Mouse (Mus musculus): ENCODE data around the gene Gm9945.

Gm9945 gene

DNA sequence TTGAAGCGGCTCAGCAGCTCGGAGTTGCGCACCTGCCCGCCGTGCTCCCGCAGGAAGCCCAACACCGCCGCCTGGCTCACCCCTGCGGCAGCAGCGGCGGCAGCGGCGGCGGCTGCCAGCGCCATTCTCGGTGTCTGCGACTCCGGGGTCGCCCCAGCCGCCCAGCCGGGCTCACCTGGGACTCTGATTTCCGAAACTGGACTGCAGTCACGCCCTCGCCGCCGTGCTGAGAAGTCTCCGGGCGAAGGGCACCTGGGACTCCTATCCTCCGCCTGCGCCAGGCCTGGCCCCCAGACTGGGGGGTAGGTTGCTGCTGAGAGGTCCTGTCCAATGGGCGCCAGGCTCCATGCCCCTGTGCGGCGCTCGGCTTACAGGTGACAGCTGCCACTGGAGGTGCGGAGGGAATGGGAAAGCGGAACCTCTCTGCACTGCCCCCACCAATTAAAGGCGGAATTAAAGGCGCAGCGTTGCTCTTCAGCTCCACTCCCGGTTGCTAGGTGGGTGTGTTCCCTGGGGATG, at the start of gene Gm9945, which contains the start of gene Sowaha:
Gene Gm9945 (plus strand): TSS at position 384 of the 519 bp plus-strand sequence.
Gene Sowaha (minus strand): TSS at position 492 of the 519 bp plus-strand sequence.
- DNase-seq (ENCODE audit: low spot score in 2 of 2), result peak; percentile 67 to 69

DNA sequence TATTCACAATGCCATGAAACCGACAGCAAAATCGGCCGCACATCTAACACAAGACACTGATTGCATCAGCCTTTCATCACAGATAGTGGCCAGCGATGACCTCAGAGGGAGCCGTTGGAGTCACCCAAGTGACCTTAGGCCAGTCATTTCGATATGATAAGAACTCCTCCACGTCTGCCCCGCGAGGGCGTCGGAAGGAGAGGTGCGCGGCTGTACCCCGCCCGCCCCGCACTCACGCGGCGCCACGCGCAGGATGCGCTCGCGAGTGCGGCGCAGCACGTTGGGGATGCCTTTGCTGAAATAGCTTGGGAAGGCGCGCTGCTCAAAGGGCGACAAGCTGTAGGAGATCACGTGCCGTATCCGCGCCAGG, 49.7 kb upstream of the Gm9945 start:
- DNase-seq (ENCODE audit: low spot score in 2 of 2), result no peak

GRCm38 (mm10) chr11:53430670-53431346, 49.2 kb upstream of the Gm9945 start, which contains the start of the genes Uqcrq and Gdf9:
Gene Uqcrq (minus strand): TSS chr11:53430831.
Gene Gdf9 (plus strand): TSS chr11:53431023.
- DNase-seq (ENCODE audit: low spot score in 2 of 2), result peak; percentile 100

- no peak for DNase-seq (ENCODE audit: low spot score in 2 of 2)
These were observed 48.5 kb upstream of the Gm9945 start for GRCm38 (mm10) chr11:53431347-53432056.

DNA sequence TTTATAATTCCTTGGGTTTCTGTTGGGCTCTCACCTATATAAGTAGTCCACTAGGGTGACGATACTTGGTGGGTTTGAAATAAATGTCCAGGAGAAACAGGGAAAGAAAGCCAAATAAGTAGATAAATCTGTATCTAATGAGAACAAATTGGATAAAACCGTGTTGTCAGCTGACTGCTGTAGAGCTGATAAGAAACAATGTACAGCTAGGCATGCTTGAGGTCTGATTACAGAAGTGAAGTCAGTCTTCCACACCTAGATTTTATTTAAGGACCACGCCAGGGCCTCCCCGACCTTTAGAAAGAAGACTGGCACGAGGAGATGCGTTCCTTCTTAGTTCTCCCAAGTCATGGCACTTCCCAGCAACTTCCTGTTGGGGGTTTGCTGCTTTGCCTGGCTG, 46.9 kb upstream of the Gm9945 start:
- no peak for DNase-seq (ENCODE audit: low spot score in 2 of 2)

- DNase-seq (ENCODE audit: low spot score in 2 of 2), result no peak
These were observed 44.5 kb upstream of the Gm9945 start for GRCm38 (mm10) chr11:53435504-53435903.

DNA sequence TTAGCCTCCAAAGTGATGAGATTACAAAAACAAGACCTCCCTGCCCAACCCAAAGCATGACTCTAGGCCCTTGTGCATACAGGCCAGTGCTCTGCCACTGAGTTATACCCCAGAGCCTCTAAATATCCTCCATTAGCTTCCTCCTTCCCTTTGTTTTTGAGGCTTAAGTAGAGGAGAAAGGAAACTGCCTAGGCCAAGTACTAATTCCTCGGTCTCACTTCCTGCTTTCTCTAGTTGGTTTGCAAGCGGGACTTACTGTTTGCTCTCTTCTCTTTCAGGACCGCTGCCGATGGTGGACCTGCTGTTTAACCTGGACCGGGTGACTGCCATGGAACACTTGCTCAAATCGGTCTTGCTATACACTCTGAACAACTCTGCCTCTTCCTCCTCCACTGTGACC, 43.6 kb upstream of the Gm9945 start:
- no peak for DNase-seq (ENCODE audit: low spot score in 2 of 2)

- DNase-seq (ENCODE audit: low spot score in 2 of 2), result no peak
These were observed 38.0 kb upstream of the Gm9945 start for GRCm38 (mm10) chr11:53441921-53442320.

DNA sequence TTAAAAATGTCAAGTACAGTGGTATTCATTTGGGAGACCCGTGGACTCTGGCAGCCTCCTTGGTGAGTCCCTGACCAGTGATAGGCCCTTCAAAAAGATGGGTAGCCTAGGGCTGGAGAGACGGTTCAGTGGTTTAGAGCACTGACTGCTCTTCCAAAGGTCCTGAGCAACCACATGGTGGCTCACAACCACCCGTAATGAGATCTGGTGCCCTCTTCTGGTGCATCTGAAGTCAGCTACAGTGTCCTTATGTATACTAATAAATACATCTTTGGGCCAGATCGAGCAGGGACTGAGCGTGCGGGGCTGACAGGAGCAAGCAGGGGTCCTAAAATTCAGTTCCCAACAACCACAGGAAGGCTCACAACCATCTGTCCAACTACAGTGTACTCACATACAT, 36.1 kb upstream of the Gm9945 start:
- no peak for DNase-seq (ENCODE audit: low spot score in 2 of 2)

- no peak for DNase-seq (ENCODE audit: low spot score in 2 of 2)
These were observed 34.4 kb upstream of the Gm9945 start for GRCm38 (mm10) chr11:53445562-53445961.

DNA sequence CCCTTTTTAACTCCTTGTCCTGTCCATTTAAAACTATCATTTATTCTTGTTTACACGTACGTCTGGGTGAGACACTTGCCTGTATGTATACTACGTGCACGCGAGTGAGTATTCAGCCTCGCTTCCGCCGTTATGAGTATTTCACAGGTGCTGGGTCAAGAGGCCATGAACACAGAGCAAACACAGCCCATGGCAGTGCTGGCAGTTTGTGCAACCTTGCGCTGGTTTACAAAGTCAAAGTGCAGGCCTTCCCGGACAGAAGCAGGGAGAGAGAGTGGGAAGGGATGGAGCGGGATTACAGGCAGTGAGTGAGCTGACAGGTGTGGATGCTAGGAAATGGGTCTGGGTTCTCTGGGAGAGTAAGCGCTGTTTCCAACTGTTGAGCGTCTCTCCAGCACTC, 33.8 kb upstream of the Gm9945 start:
- DNase-seq (ENCODE audit: low spot score in 2 of 2), result no peak

GRCm38 (mm10) chr11:53447996-53448395, 32.0 kb upstream of the Gm9945 start:
- no peak for DNase-seq (ENCODE audit: low spot score in 2 of 2)

DNA sequence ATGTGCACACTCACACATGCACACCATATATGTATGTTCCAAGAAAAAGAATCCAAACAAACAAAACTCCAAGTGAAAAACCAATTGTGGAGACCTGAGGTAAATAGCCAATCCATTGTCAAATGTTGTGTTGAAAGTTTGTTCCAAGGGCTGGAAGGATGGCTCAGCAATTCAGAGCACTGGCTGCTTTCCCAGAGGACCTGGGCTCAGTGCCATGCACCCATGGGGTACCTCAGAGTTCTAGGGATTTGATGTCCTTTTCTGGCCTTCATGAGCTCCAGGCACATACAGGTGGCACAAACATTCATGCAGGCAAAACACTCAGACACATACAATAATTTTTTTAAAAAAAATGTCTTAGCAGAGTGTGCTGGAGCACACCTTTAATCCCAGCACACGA, 31.4 kb upstream of the Gm9945 start:
- no peak for DNase-seq (ENCODE audit: low spot score in 2 of 2)

DNA sequence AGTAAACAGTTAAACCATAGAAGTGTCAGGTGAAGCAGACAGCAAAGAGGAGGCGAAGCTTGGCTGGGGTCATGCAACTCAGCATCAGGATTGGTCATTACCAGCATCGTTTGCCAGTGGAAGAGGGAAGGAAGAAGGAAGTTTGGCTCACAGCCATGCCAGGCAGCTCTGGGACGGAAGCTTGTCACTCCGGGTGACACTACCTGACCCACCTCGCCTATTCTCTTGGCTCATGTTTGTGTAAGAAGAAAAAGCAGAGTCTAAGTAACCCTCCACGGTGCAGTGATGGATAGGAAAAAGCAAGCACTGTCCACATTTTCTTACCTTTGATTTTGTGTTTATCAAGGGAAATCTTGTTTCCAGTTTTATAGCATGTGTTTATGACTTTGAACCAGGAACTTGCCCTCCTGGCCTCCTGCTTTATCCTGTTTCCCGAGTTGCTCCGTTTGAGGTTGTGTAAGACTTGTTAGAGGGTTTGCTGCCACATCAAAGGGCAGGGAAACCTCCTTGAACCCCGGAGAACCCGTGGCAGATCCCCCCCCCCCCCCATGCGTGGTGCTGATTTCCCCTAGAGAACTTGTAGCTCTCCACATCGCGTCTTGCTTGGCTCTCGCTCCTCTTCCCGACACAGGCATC, 29.8 kb upstream of the Gm9945 start:
- DNase-seq (ENCODE audit: low spot score in 2 of 2), result no peak

- DNase-seq (ENCODE audit: low spot score in 2 of 2), result no peak
These were observed 28.6 kb upstream of the Gm9945 start for GRCm38 (mm10) chr11:53451361-53451760.

- no peak for DNase-seq (ENCODE audit: low spot score in 2 of 2)
These were observed 27.6 kb upstream of the Gm9945 start for GRCm38 (mm10) chr11:53452396-53452795.

DNA sequence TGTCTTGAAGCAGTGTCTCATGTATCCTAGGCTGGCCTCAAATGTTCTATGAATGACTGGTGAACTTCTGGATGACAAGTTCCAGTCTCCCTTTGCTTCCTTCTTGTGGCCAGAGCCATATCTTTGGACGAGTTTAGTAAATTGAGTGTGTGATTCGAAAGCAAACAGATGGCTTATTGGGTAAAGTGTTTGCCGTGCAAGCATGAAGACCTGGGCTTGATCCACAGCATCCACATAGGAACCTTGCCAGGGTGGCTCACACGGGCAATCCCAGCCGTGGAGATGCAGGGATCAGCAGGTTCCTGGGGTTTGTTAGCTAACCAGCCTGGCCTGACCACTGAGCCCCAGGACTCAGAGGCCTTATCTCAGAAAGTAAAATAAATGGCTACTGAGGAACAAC, 26.9 kb upstream of the Gm9945 start:
- DNase-seq (ENCODE audit: low spot score in 2 of 2), result no peak

GRCm38 (mm10) chr11:53456474-53457371, 23.2 kb upstream of the Gm9945 start, which contains the start of the genes Gm10447 and Shroom1:
Gene Gm10447 (minus strand): TSS chr11:53457110.
Gene Shroom1 (plus strand): TSS chr11:53457205.
- DNase-seq (ENCODE audit: low spot score in 2 of 2), result no peak

DNA sequence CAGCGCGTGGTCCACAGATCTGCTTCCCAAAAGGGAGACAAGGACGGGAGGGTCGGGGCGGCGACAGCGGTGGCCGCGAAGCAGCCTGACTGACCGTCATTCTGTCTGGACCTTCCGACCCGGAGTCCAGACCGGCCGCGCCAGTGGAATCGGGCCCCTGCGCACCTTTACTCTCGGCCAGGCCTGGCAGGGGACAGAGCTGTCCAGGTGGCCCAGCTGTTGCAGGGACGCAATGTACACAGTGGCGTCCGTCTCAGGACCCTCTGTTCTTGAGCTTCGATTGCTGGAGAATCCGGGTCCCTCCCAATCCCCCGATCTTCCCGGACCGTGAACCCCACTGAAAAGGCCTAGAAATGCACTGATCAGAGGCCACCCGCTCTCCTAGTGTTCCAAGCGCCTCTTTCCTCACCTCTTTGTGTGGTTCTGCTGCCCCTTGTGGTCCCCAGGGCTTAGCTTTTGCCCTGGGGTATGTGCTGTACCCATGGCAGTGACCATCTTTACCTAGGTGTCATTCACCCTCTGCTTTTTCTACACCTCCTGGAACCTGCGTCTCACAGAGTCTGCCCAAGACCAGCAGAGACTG, 22.5 kb upstream of the Gm9945 start:
- no peak for DNase-seq (ENCODE audit: low spot score in 2 of 2)

GRCm38 (mm10) chr11:53458996-53459395, 21.0 kb upstream of the Gm9945 start:
- no peak for DNase-seq (ENCODE audit: low spot score in 2 of 2)

- DNase-seq (ENCODE audit: low spot score in 2 of 2), result no peak
These were observed 19.8 kb upstream of the Gm9945 start for GRCm38 (mm10) chr11:53460192-53460591.

All from right cerebral cortex, postnatal 36 days (tissue).